Mouse (Mus musculus): ENCODE measurements around the gene Ddx55.

DNA sequence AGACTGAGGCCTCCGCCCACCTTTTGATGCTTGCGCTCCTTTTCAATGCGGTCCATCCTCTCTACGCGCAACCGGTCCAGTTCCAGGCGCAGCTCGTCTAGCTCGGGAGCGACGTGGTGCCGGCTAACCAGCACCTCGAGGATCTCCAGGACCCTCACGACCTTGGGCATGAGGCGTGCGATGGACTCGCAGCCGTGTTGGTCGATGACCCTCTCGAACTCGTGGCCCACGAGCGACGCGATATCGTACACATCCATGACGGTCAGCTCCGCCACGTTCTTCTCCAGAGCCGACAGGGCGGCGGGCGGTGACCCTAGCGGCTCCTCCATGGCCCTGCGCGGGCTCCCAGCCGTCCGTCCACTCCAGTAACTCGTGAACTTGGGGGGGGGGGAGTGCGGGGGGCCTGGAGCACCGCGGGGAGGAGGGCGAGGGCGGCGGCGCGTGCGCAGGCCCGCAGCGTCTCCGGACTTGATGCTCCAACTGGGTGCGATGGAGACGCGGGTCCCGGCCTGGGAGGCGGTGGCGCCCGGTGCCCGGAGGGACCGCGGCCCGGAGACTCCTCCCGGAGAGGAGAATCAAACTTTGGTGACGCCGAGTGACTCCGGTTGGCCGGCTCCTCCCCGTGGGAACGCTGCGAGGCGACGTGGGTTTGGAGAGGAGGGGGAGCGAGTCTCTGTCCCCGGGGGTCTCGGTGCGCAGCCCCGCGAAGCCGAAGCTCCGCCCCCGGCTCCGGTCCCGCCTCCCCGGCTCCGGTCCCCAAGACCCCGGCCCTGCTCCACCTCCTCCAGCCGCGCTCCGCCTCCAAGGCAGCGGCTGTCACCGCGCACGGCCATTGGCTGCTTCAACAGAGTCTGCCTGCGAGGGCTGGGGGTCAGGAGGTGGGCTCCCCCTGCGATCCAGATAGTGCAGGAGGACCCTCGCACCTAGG is 21.7 kb upstream of the Ddx55 start, which contains the start of gene Rilpl1:
- no peak for TF ChIP-seq CTCF (conservative IDR thresholded peaks at IDR 0.05; ENCODE audit: insufficient read depth, insufficient read length, low read depth, low read length)
- peak; percentile 9 for TF ChIP-seq POLR2A (IDR thresholded peaks at IDR 0.05; ENCODE audit: low read depth, low read length)
